Mouse (Mus musculus): Measurements from ENCODE around the gene Hid1. TPM values are rescaled to one million over a fixed set of nuclear protein-coding genes. Genes with fewer than 3 reads are reported as not detected.

The Hid1 gene
- 7.6 and 11.2 TPM in 2 replicates for polyA plus RNA-seq (2015; fragmentation: Nextera tagmentation; extraction: Ambion mirVana)

GRCm38 (mm10) chr11:115367395-115367944 lies at the start of gene Hid1:
TSS of gene Hid1 (minus strand) at chr11:115367756.
- H3K4me2 ChIP-seq = peak within 1 kb of the TSS; percentile 97
- H3K36me3 ChIP-seq = no peaks in the 10 kb centered on the region
- peak within 1 kb of the TSS; percentile 62 for H3K4me3 ChIP-seq
- 2% methylated on average over 39 of the region's 39 CpGs for WGBS
- H3K27me3 ChIP-seq = peaks cover 60% of the 10 kb centered on the region
- H3K27ac ChIP-seq = 0 out of 2 replicates have a peak within 1 kb of the TSS, but pooled peaks have one; percentile 12
- H3K9ac ChIP-seq = peak within 1 kb of the TSS; percentile 62
- H3K9me3 ChIP-seq (replicated peaks) = no peaks in the 10 kb centered on the region
- H3K4me1 ChIP-seq (replicated peaks) = peaks cover 22% of the 10 kb centered on the region
- peak; percentile 65 for ATAC-seq (replicated peaks; ENCODE audit: insufficient number of reproducible peaks, insufficient read depth, low FRiP score, low read depth)

GRCm38 (mm10) chr11:115409556-115409955 lies 42.0 kb upstream of the Hid1 start:
- Histone ChIP-seq H3K27me3 (no peaks in the 10 kb centered on the region), H3K9ac (no peak overlapping the region), H3K4me3 (no peak overlapping the region), H3K27ac (no peak overlapping the region), H3K4me1 (replicated peaks) (peaks cover 34% of the 10 kb centered on the region), H3K9me3 (replicated peaks) (no peaks in the 10 kb centered on the region), H3K4me2 (no peak overlapping the region), H3K36me3 (peaks cover 31% of the 10 kb centered on the region)
- 86% methylated on average over 7 of the region's 7 CpGs for WGBS
- no peak for ATAC-seq (replicated peaks; ENCODE audit: insufficient number of reproducible peaks, insufficient read depth, low FRiP score, low read depth)

GRCm38 (mm10) chr11:115408266-115408920 lies 40.8 kb upstream of the Hid1 start:
- no peak for ATAC-seq (replicated peaks; ENCODE audit: insufficient number of reproducible peaks, insufficient read depth, low FRiP score, low read depth)
- H3K4me3 ChIP-seq = no peak overlapping the region
- 69% methylated on average over 6 of the region's 6 CpGs for WGBS
- H3K36me3 ChIP-seq = peaks cover 31% of the 10 kb centered on the region
- no peaks in the 10 kb centered on the region for H3K27me3 ChIP-seq
- no peaks in the 10 kb centered on the region for H3K9me3 ChIP-seq (replicated peaks)
- H3K4me2 ChIP-seq = no peak overlapping the region
- H3K9ac ChIP-seq = no peak overlapping the region
- peak overlapping the region; percentile 56 for H3K27ac ChIP-seq
- H3K4me1 ChIP-seq (replicated peaks) = peaks cover 35% of the 10 kb centered on the region

GRCm38 (mm10) chr11:115406858-115407401 lies 39.4 kb upstream of the Hid1 start:
- Histone ChIP-seq H3K36me3 (peaks cover 31% of the 10 kb centered on the region), H3K9me3 (replicated peaks) (no peaks in the 10 kb centered on the region), H3K4me2 (no peak overlapping the region), H3K27me3 (no peaks in the 10 kb centered on the region), H3K4me3 (no peak overlapping the region), H3K4me1 (replicated peaks) (peaks cover 28% of the 10 kb centered on the region), H3K27ac (no peak overlapping the region), H3K9ac (no peak overlapping the region)
- WGBS = 84% methylated on average over 17 of the region's 17 CpGs
- no peak for ATAC-seq (replicated peaks; ENCODE audit: insufficient number of reproducible peaks, insufficient read depth, low FRiP score, low read depth)

- Histone ChIP-seq H3K4me2 (no peak overlapping the region), H3K36me3 (peaks cover 25% of the 10 kb centered on the region), H3K27me3 (no peaks in the 10 kb centered on the region), H3K9ac (no peak overlapping the region), H3K9me3 (replicated peaks) (no peaks in the 10 kb centered on the region), H3K27ac (no peak overlapping the region), H3K4me3 (no peak overlapping the region), H3K4me1 (replicated peaks) (peaks cover 21% of the 10 kb centered on the region)
- no peak for ATAC-seq (replicated peaks; ENCODE audit: insufficient number of reproducible peaks, insufficient read depth, low FRiP score, low read depth)
- 93% methylated on average over 6 of the region's 6 CpGs for WGBS
Measured at GRCm38 (mm10) chr11:115405723-115406122, 38.2 kb upstream of the Hid1 start.

- H3K4me3 ChIP-seq = peak within 1 kb of the TSS; percentile 79
- no peaks in the 10 kb centered on the region for H3K9me3 ChIP-seq (replicated peaks)
- peaks cover 10% of the 10 kb centered on the region; the same call in 1 of the 2 replicates for H3K36me3 ChIP-seq
- peak; percentile 85 for ATAC-seq (replicated peaks; ENCODE audit: insufficient number of reproducible peaks, insufficient read depth, low FRiP score, low read depth)
- H3K4me2 ChIP-seq = peak within 1 kb of the TSS; percentile 86
- no peaks in the 10 kb centered on the region for H3K27me3 ChIP-seq
- H3K9ac ChIP-seq = peak within 1 kb of the TSS; percentile 84
- peaks cover 21% of the 10 kb centered on the region for H3K4me1 ChIP-seq (replicated peaks)
- WGBS = 2% methylated on average over 50 of the region's 50 CpGs
- H3K27ac ChIP-seq = peak within 1 kb of the TSS; percentile 88
Measured at GRCm38 (mm10) chr11:115403338-115404124, 36.0 kb upstream of the Hid1 start, which contains the start of gene Mrpl58. TSS of gene Mrpl58 (plus strand) at chr11:115403752.

GRCm38 (mm10) chr11:115400630-115401391 lies 33.3 kb upstream of the Hid1 start:
- no peak for ATAC-seq (replicated peaks; ENCODE audit: insufficient number of reproducible peaks, insufficient read depth, low FRiP score, low read depth)
- Histone ChIP-seq H3K4me2 (no peak overlapping the region), H3K27ac (no peak overlapping the region), H3K36me3 (0 out of 2 replicates have a peak, but pooled peaks cover 4% of the 10 kb centered on the region), H3K9ac (no peak overlapping the region), H3K4me3 (no peak overlapping the region), H3K27me3 (no peaks in the 10 kb centered on the region), H3K9me3 (replicated peaks) (no peaks in the 10 kb centered on the region), H3K4me1 (replicated peaks) (peaks cover 17% of the 10 kb centered on the region)
- WGBS = 53% methylated on average over 11 of the region's 11 CpGs

GRCm38 (mm10) chr11:115400126-115400525 lies 32.6 kb upstream of the Hid1 start:
- Histone ChIP-seq H3K27ac (no peak overlapping the region), H3K4me1 (replicated peaks) (peaks cover 16% of the 10 kb centered on the region), H3K4me2 (no peak overlapping the region), H3K4me3 (no peak overlapping the region), H3K36me3 (0 out of 2 replicates have a peak, but pooled peaks cover 4% of the 10 kb centered on the region), H3K9me3 (replicated peaks) (no peaks in the 10 kb centered on the region), H3K9ac (no peak overlapping the region), H3K27me3 (no peaks in the 10 kb centered on the region)
- ATAC-seq (replicated peaks; ENCODE audit: insufficient number of reproducible peaks, insufficient read depth, low FRiP score, low read depth) = no peak
- 64% methylated on average over 3 of the region's 3 CpGs for WGBS

- H3K4me2 ChIP-seq = no peak overlapping the region
- 0 out of 2 replicates have a peak, but pooled peaks cover 4% of the 10 kb centered on the region for H3K36me3 ChIP-seq
- no peaks in the 10 kb centered on the region for H3K27me3 ChIP-seq
- H3K9me3 ChIP-seq (replicated peaks) = no peaks in the 10 kb centered on the region
- H3K27ac ChIP-seq = no peak overlapping the region
- H3K4me1 ChIP-seq (replicated peaks) = peaks cover 10% of the 10 kb centered on the region
- no peak overlapping the region for H3K9ac ChIP-seq
- no peak overlapping the region for H3K4me3 ChIP-seq
- WGBS = 63% methylated on average over 7 of the region's 7 CpGs
- ATAC-seq (replicated peaks; ENCODE audit: insufficient number of reproducible peaks, insufficient read depth, low FRiP score, low read depth) = no peak
Measured at GRCm38 (mm10) chr11:115398085-115398484, 30.5 kb upstream of the Hid1 start.

GRCm38 (mm10) chr11:115393721-115394325 lies 26.3 kb upstream of the Hid1 start:
- H3K4me3 ChIP-seq = peak overlapping the region; percentile 34
- no peak; the same call in 1 of the 2 replicates for ATAC-seq (replicated peaks; ENCODE audit: insufficient number of reproducible peaks, insufficient read depth, low FRiP score, low read depth)

More at GRCm38 (mm10) chr11:115393721-115394325, 26.3 kb upstream of the Hid1 start:
- WGBS = 47% methylated on average over 34 of the region's 34 CpGs
- H3K4me1 ChIP-seq (replicated peaks) = peaks cover 8% of the 10 kb centered on the region
- no peak overlapping the region for H3K27ac ChIP-seq
- H3K9ac ChIP-seq = 0 out of 2 replicates have a peak overlapping the region, but pooled peaks have one; percentile 5
- H3K4me2 ChIP-seq = peak overlapping the region; percentile 63
- H3K9me3 ChIP-seq (replicated peaks) = no peaks in the 10 kb centered on the region
- H3K36me3 ChIP-seq = peaks cover 18% of the 10 kb centered on the region; the same call in 1 of the 2 replicates
- H3K27me3 ChIP-seq = no peaks in the 10 kb centered on the region

Data from heart, embryonic 15.5 days (tissue).